Mouse (Mus musculus): ENCODE measurements around the gene Pramef12. TPM values are rescaled to one million over a fixed set of nuclear protein-coding genes. Genes with fewer than 3 reads are reported as not detected.
A peak's percentile ranks its signal among the peaks of the same experiment; 100 is the strongest.
"Not testable (repeated sequence)": the region's sequence is repeated elsewhere in the genome, so short reads cannot be mapped to it uniquely, and the experiment has no call there.

Pramef12 gene
- total RNA-seq (2021): not detected
- long read RNA-seq, experiment 1: 0 reads
- long read RNA-seq, experiment 2: 0 reads

GRCm38 (mm10) chr4:144408290-144408689, at the start of gene Pramef12:
TSS of gene Pramef12 (minus strand) at chr4:144408464.
- no peak for DNase-seq

DNA sequence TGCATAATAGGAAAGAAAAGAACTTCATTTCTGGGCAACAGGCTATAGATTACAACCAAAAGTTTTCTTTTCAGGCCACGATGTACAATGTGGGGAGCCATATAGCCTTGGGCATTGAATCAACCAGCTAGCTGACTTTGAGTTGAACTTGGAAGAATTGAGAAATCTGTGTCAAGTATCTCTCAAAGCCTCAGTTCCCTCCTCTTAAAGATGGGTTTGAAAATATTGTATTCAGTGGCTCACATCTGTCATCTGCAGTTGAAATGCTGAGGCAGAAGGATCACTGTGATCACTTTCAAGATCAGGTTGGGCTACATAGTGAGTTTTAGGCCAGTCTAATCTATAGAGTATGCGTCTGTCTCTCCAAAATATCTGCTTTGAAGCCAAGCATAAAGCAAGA, 45.0 kb upstream of the Pramef12 start, which contains the start of gene Gm9944:
Gm9944 (minus strand) TSS at position 101 of the 400 bp plus-strand sequence.
- no peak for DNase-seq

DNA sequence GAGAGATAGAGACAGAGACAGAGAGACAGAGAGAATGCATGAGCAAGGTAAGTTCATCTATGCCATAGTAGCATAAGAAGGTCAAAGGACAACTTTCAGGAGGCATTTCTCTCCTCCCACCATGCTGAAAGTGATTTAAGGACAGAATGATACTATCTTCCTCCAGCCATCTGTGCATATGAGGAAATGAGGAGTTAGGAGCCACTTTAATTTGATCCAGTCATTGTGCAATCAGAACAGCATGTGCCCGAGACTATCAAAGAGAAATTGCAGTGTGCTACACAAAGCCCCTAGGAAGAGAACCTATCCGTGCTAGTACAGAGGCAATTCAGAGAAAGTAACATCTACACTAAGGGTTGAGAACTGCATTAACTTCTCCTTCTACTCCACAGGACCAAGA, 40.3 kb upstream of the Pramef12 start:
- DNase-seq: no peak

DNA sequence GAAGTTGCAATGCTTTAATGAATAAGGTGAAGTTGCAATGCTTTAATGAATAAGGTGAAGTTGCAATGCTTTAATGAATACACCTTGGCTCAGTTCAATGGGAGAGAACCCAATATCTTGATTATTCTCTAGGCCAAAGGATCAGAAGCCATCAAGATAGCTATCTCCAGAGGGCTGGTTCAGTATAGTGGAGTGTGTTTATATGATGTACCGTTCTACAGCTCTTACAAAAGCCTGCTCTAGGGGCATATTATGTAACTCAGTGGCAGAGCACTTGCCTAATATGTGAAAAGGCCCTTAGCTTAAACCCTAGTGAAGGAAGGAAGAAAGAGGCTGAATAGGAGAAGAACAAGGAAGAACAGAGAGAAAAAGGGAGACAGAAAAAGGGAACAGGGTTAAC, 33.3 kb upstream of the Pramef12 start:
- DNase-seq: no peak

GRCm38 (mm10) chr4:144441095-144441494, 32.8 kb upstream of the Pramef12 start:
- no peak for DNase-seq

- DNase-seq: no peak
Observed at GRCm38 (mm10) chr4:144438672-144439071, 30.4 kb upstream of the Pramef12 start, which contains the start of gene 1700012P22Rik. TSS of gene 1700012P22Rik (minus strand) at chr4:144438772.

GRCm38 (mm10) chr4:144433216-144433615, 25.0 kb upstream of the Pramef12 start:
- DNase-seq: no peak

DNA sequence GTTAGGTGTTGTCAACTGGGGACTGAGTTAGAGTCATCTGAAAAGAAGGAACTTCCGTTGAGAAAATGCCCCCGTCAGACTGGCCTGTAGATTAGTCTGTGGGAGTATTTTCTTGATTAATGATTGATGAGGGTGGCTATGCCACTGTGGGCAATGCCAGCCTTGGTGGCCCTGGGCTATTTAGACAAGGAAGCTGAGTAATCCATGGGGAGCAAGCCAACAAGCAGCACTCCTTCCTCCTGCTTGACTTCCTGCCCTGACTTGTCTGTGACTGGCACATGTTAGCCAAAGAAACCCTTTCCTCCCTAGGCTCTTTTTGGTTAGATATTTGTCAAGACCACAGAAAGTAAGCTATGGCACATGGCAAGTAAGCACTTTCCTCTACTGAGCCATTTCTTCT, 22.5 kb upstream of the Pramef12 start:
- no peak for DNase-seq

DNA sequence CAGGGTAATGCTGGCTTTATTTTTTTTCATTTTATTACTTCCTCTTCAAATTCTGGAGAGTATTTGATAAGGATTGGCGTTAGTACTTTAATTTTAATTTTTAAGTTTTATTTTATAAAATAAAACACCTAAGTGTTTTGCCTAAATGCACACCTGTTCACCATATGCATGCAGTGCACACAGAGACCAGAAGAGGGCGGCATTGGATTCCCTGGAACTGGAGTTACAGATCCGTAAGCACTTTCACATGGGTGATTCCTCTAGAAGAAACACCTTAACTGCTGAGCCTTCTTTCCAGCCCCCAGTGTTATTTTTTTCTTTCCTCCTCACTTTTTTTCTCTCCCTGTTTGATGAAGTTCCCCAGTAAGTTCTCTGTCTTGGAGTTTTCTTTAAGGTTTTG, 20.6 kb upstream of the Pramef12 start:
- peak in 1 of 2 experiments; percentile 20 for DNase-seq

DNA sequence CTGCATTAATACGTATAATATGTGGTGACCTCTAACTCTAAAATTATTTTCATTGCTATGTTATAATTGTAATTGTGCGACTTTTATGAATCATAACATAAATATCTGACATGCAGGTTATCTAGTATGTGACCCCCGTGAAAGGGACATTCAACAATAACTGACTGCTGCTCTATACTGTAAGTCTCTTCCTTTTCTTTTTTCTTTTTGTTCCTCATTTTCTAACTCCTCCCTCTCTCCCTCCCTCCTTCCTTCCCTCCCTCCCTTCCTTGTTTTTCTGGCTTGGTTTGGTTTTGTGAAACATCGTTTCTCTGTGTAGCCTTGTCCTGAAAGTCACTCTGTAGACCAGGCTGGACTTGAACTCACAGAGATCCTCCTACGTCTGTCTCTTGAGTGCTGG, 16.3 kb upstream of the Pramef12 start:
- no peak for DNase-seq

DNA sequence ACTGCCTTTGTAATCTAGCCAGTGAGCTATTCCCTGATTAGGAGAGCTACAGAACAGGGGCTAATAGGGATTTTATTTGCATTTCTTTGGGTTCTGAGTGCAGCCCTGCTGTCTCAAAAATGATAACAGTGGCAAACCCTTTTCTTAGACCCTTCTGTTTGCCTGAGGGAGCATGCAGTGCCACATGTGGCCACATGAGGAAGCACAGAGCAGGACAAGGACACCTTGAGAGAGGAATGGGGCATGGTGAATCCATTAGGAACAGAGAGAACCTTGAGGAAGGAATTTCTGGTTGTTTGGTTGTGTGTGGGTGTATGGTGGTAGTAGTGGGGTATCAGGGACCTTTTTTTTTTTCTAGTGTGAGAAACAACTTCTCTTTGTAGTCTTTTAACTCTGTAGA, 12.4 kb upstream of the Pramef12 start:
- DNase-seq: no peak

DNA sequence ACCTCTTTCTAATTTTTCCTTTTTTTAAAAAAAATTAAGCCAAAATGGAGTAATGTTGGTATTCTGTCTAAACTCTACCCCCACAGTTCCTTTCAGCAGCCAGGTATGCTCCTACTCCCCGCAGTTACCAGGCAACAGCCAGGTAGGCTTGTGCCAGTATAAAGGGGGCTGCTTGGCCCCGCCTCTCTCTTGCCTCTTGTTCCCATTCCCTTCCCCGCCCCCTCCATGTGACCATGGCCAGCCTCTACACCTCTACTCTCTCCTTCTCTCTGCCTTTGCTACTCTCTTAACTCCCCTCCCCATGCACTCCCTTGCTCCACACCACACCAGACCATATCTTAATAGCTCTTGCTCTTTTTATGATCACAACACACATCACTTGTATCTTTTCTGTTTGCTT, 2.0 kb downstream of the Pramef12 start:
- DNase-seq: no peak

DNA sequence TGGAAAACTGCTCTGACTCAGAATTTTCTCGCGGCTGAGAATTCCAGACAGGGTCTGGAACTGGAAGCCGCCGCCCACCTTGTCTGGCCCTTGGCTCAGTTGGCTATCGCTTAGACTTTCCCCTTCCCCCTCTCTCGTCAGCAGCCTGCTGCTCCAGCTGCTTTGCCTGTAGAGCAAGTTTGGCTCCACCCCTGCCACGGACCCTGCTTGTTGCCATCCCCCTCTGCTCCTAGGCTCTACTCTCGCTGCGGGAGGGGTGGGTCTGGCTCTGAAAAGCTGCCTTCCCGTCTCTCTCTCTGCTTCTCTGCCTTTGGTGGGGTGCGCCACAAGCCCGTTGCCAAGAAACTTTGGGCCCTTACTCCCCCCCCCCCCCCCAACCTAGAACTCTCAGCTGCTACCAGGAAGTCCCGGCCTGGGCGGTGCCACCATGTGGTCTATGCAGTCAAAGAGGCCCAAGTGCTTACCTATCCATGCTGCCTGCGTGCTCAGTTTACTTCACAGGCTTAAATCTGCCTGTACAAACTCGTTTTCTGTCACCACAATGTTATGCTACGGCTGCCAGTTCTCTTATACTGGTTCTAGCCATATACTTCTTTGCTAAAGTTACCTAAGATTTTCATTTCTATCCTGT, 3.7 kb downstream of the Pramef12 start:
- peak; percentile 6 to 7 for DNase-seq

- DNase-seq: no peak
Observed at GRCm38 (mm10) chr4:144402712-144403111, 5.6 kb downstream of the Pramef12 start.

DNA sequence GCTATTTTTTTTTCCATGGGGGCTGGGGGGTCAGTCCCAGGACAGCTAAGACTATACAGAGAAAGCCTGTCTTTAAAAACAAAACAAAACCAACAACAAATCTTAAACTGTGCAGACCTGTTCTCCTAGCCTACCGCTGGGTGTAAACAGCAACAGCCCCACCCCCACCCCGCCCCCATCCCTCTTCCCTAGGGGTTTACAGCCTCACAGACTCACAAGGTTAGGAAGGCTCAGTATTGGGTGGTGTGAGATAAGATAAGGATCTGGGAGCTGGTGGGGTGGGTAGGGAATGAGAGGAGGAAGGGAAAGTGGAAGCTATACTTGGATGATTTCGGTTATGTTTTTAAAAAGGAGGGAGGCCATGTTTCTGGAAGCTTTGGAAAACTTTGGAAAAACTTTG, 11.9 kb downstream of the Pramef12 start:
- DNase-seq: no peak

- DNase-seq: no peak
Observed at GRCm38 (mm10) chr4:144377911-144378310, 30.4 kb downstream of the Pramef12 start, which contains the start of gene Pramef20. TSS of gene Pramef20 (minus strand) at chr4:144377933.

DNA sequence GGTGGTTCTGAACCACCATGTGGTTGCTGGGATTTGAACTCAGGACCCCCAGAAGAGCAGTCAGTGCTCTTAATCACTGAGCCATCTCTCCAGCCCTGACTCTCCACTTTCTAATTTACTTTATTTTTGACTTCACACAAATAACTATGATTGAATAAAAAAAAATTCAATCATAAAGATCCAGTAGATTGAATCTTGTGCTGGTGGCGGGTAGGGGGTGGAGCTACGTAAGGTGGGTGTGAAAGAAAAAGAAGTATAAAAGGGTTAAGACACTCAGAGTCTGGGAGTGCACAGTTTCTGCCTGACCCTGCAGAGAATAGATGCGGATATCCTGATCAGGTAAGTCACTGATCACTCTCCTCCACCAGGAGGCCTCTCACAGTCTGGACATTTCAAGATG, 50.6 kb downstream of the Pramef12 start, which contains the start of gene Gm13119:
Gm13119 (plus strand) TSS at position 301 of the 400 bp plus-strand sequence.
- not testable (repeated sequence) for DNase-seq

Other genes with a start within 250 kb of the Pramef12 start
- gene Oog3, start 245.8 kb downstream of the Pramef12 start, total RNA-seq (2021): not detected
- not detected for gene Oog2, start 217.7 kb downstream of the Pramef12 start, total RNA-seq (2021)
- gene C87977, start 195.1 kb downstream of the Pramef12 start, total RNA-seq (2021): not detected
- not detected for gene Pramel5, start 128.0 kb downstream of the Pramef12 start, total RNA-seq (2021)
- gene Gm13128, start 78.2 kb downstream of the Pramef12 start, total RNA-seq (2021): not detected
- not detected for gene Gm13119, start 50.5 kb downstream of the Pramef12 start, total RNA-seq (2021)
- gene Pramef20, start 30.5 kb downstream of the Pramef12 start, total RNA-seq (2021): not detected
- not detected for gene 1700012P22Rik, start 30.3 kb upstream of the Pramef12 start, total RNA-seq (2021)
- not detected for gene Gm9944, start 44.9 kb upstream of the Pramef12 start, total RNA-seq (2021)
- not detected for gene Aadacl3, start 55.3 kb upstream of the Pramef12 start, total RNA-seq (2021)
- gene 9430007A20Rik, start 111.4 kb upstream of the Pramef12 start, total RNA-seq (2021): not detected
- gene Gm13124, start 156.7 kb upstream of the Pramef12 start, total RNA-seq (2021): not detected
- gene Aadacl4, start 205.2 kb upstream of the Pramef12 start, total RNA-seq (2021): not detected

Measured in heart, adult 18-20 months (tissue).